13 mouse cellular contexts compared by ENCODE assay signal in genomic region chr6:117408971-117409783, GRCm38 (mm10).
DNase-seq lines count a peak whose midpoint lies in the region; ATAC-seq and TF ChIP-seq lines count a peak whose summit lies in the region.
"Had no signal": no experiment of that assay in that cellular context is flagged by ENCODE, and none has a peak within 500 bp of the region (broad histone marks: within the 10 kb centered on the region; RNA-seq: fewer than 3 reads in every experiment).

No protein-coding gene starts in this region.

- peak; percentile 20 to 40 for DNase-seq in cerebellum, postnatal 25 days
- no peak for DNase-seq in cerebellum, adult 18-20 months
- peak; percentile 52 for DNase-seq in intestine, embryonic 14.5 days (ENCODE audit: low spot score)
- DNase-seq in midbrain, postnatal 0 days (ENCODE audit: low spot score), result peak; percentile 62
- DNase-seq in right cerebral cortex, postnatal 4 days, result peak; percentile 59
- DNase-seq in retina, embryonic 14.5 days (ENCODE audit: low spot score), result no peak
- DNase-seq: lung, adult 2 months; thymus, adult 18-20 months had no signal

- H3K36me3 ChIP-seq in intestine, embryonic 14.5 days (ENCODE audit: control insufficient read depth, insufficient read depth, low read length), result no peaks in the 10 kb centered on the region
- H3K36me3 ChIP-seq in intestine, embryonic 15.5 days, result no peaks in the 10 kb centered on the region
- no peaks in the 10 kb centered on the region for H3K36me3 ChIP-seq in midbrain, postnatal 0 days (ENCODE audit: insufficient read depth, low read length)
- no peaks in the 10 kb centered on the region for H3K36me3 ChIP-seq in midbrain, embryonic 15.5 days (replicated peaks)
- H3K36me3 ChIP-seq: hindbrain, embryonic 10.5 days; neural tube, embryonic 13.5 days had no signal

- H3K9ac ChIP-seq in intestine, embryonic 14.5 days (ENCODE audit: low read length), result no peak overlapping the region
- no peak overlapping the region for H3K9ac ChIP-seq in intestine, embryonic 15.5 days
- no peak overlapping the region for H3K9ac ChIP-seq in midbrain, postnatal 0 days (replicated peaks; ENCODE audit: low read length, poor library complexity, severe bottlenecking)
- H3K9ac ChIP-seq in midbrain, embryonic 15.5 days, result no peak overlapping the region
- H3K9ac ChIP-seq: neural tube, embryonic 13.5 days had no signal

- H3K4me3 ChIP-seq in intestine, embryonic 14.5 days (ENCODE audit: low read depth, low read length), result no peak overlapping the region
- no peak overlapping the region for H3K4me3 ChIP-seq in intestine, embryonic 15.5 days (replicated peaks)
- H3K4me3 ChIP-seq in midbrain, postnatal 0 days (ENCODE audit: low read depth, low read length), result no peak overlapping the region
- no peak overlapping the region for H3K4me3 ChIP-seq in midbrain, embryonic 15.5 days
- H3K4me3 ChIP-seq: hindbrain, embryonic 10.5 days; neural tube, embryonic 13.5 days had no signal

- peaks cover 23% of the 10 kb centered on the region for H3K4me1 ChIP-seq in intestine, embryonic 14.5 days (replicated peaks; ENCODE audit: control insufficient read depth, insufficient read depth, low read length)
- H3K4me1 ChIP-seq in intestine, embryonic 15.5 days (replicated peaks), result peaks cover 17% of the 10 kb centered on the region; the same call in 1 of the 2 replicates
- H3K4me1 ChIP-seq in midbrain, postnatal 0 days (ENCODE audit: insufficient read depth, low read length), result 0 out of 2 replicates have a peak, but pooled peaks cover 2% of the 10 kb centered on the region
- 0 out of 2 replicates have a peak, but pooled peaks cover 2% of the 10 kb centered on the region for H3K4me1 ChIP-seq in midbrain, embryonic 15.5 days

- WGBS in intestine, embryonic 14.5 days, result 56% methylated on average over 11 of the region's 11 CpGs
- WGBS in intestine, embryonic 15.5 days, result 62% methylated on average over 11 of the region's 11 CpGs
- WGBS in midbrain, postnatal 0 days, result 74% methylated on average over 11 of the region's 11 CpGs
- 79% methylated on average over 11 of the region's 11 CpGs for WGBS in midbrain, embryonic 15.5 days

- no peak overlapping the region for H3K4me2 ChIP-seq in intestine, embryonic 14.5 days (ENCODE audit: low read length)
- H3K4me2 ChIP-seq in intestine, embryonic 15.5 days (replicated peaks), result no peak overlapping the region
- H3K4me2 ChIP-seq in midbrain, postnatal 0 days (ENCODE audit: low read depth, low read length, poor library complexity, severe bottlenecking), result no peak overlapping the region
- H3K4me2 ChIP-seq in midbrain, embryonic 15.5 days, result no peak overlapping the region
- H3K4me2 ChIP-seq: neural tube, embryonic 13.5 days had no signal

- H3K27me3 ChIP-seq in intestine, embryonic 14.5 days (replicated peaks; ENCODE audit: control insufficient read depth, insufficient read depth, low read length), result no peaks in the 10 kb centered on the region
- no peaks in the 10 kb centered on the region for H3K27me3 ChIP-seq in intestine, embryonic 15.5 days (replicated peaks)
- H3K27me3 ChIP-seq in midbrain, postnatal 0 days (ENCODE audit: insufficient read depth, low read length), result no peaks in the 10 kb centered on the region
- no peaks in the 10 kb centered on the region for H3K27me3 ChIP-seq in midbrain, embryonic 15.5 days (replicated peaks)

- no peak overlapping the region for H3K27ac ChIP-seq in intestine, embryonic 14.5 days (ENCODE audit: low read depth)
- no peak overlapping the region for H3K27ac ChIP-seq in intestine, embryonic 15.5 days
- no peak overlapping the region for H3K27ac ChIP-seq in midbrain, postnatal 0 days (ENCODE audit: low read depth, low read length)
- no peak overlapping the region for H3K27ac ChIP-seq in midbrain, embryonic 15.5 days
- H3K27ac ChIP-seq: hindbrain, embryonic 10.5 days; neural tube, embryonic 13.5 days had no signal

- peak; percentile 59 for TF ChIP-seq CTCF in midbrain, postnatal 0 days (IDR thresholded peaks at IDR 0.05)

- H3K9me3 ChIP-seq in intestine, embryonic 14.5 days (ENCODE audit: control insufficient read depth, low read length), result no peaks in the 10 kb centered on the region
- H3K9me3 ChIP-seq in intestine, embryonic 15.5 days, result no peaks in the 10 kb centered on the region
- no peaks in the 10 kb centered on the region for H3K9me3 ChIP-seq in midbrain, postnatal 0 days (ENCODE audit: low read length)
- H3K9me3 ChIP-seq in midbrain, embryonic 15.5 days, result no peaks in the 10 kb centered on the region
- H3K9me3 ChIP-seq: hindbrain, embryonic 10.5 days; neural tube, embryonic 13.5 days had no signal

- ATAC-seq in intestine, embryonic 14.5 days (replicated peaks; ENCODE audit: low FRiP score, low TSS enrichment, low read depth), result no peak
- no peak for ATAC-seq in intestine, embryonic 15.5 days
- ATAC-seq in midbrain, postnatal 0 days (ENCODE audit: low FRiP score), result no peak
- ATAC-seq in midbrain, embryonic 15.5 days (replicated peaks), result no peak
- ATAC-seq: CD4-positive, CD25-positive, alpha-beta regulatory T cell, adult 4 months had no signal

Comparison
In these comparisons a context has a peak if more than half of its experiments do, and no peak if none do; other contexts are left out.
1. DNase-seq: peak in cerebellum, postnatal 25 days (2 of 2), intestine, embryonic 14.5 days (single experiment), midbrain, postnatal 0 days (single experiment) and right cerebral cortex, postnatal 4 days (single experiment); none in cerebellum, adult 18-20 months (0 of 2) and retina, embryonic 14.5 days (single experiment).